In the genomic region with DNA sequence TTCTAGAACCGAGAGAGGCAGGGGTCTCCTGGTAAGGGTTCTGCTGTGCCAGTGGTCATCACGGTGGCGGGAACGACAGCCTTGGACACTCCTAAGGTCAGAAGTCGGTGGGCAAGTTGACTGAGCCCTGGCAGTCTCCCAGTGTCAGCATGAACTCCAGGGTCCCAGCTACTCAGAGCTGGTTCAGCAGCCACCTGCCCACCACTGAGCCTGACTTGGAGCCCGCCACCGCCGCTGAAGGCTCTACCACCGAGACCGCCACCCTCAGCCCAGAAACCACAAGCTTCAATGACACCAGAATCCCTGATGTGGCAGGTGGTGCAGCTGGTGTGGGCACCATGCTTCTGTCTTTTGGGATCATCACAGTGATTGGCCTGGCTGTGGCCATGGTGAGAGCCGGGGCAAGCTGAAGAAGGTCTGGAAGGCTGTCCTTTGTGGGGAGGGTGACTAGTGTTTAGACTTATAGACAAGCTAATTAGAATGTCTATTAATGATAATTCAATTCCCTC, we compare ENCODE assay signal across 16 mouse cellular contexts. TPM values are rescaled to one million over a fixed set of nuclear protein-coding genes. Genes with fewer than 3 reads are reported as not detected.
DNase-seq lines count a peak whose midpoint lies in the region; TF ChIP-seq lines count a peak whose summit lies in the region.
"Had no signal": no experiment of that assay in that cellular context is flagged by ENCODE, and none has a peak within 500 bp of the region (broad histone marks: within the 10 kb centered on the region; RNA-seq: fewer than 3 reads in every experiment).

No protein-coding gene starts in this region.

- no peaks in the 10 kb centered on the region for H3K27me3 ChIP-seq in cerebellum, adult 2 months (ENCODE audit: control insufficient read depth, insufficient read depth, low read length)
- H3K27me3 ChIP-seq in thymus, adult 2 months (ENCODE audit: control insufficient read depth, insufficient read depth, low read length) = no peaks in the 10 kb centered on the region
- H3K27me3 ChIP-seq: forebrain, embryonic 15.5 days had no signal

- H3K27ac ChIP-seq in cerebellum, adult 2 months (ENCODE audit: insufficient read depth, low read length) = peak overlapping the region; percentile 99
- H3K27ac ChIP-seq in gastrocnemius, adult 2 months = peak overlapping the region; percentile 94
- H3K27ac ChIP-seq in thymus, adult 2 months (ENCODE audit: control insufficient read depth, insufficient read depth, low read length) = no peak overlapping the region
- H3K27ac ChIP-seq: embryonic facial prominence, embryonic 12.5 days; forebrain, embryonic 15.5 days; heart, adult 2 months; heart, embryonic 15.5 days; hindbrain, embryonic 13.5 days had no signal

- no peak for TF ChIP-seq CTCF in cerebellum, adult 2 months (IDR thresholded peaks at IDR 0.05; ENCODE audit: borderline replicate concordance, insufficient read depth, low read depth, low read length)
- no peak for TF ChIP-seq CTCF in gastrocnemius, adult 2 months (IDR thresholded peaks at IDR 0.05)
- no peak for TF ChIP-seq CTCF in thymus, adult 2 months (IDR thresholded peaks at IDR 0.05; ENCODE audit: borderline replicate concordance, control insufficient read depth, extremely low read depth, insufficient read depth, low read length, poor library complexity)

- H3K36me3 ChIP-seq in thymus, adult 2 months (ENCODE audit: control insufficient read depth, insufficient read depth, low read length) = no peaks in the 10 kb centered on the region
- H3K36me3 ChIP-seq: embryonic facial prominence, embryonic 12.5 days; forebrain, embryonic 15.5 days; heart, embryonic 15.5 days had no signal

- peaks cover 29% of the 10 kb centered on the region for H3K4me1 ChIP-seq in cerebellum, adult 2 months (ENCODE audit: control insufficient read depth, insufficient read depth, low read length)
- H3K4me1 ChIP-seq in thymus, adult 2 months (replicated peaks; ENCODE audit: control insufficient read depth, insufficient read depth, low read length) = peaks cover 26% of the 10 kb centered on the region

- H3K4me3 ChIP-seq in cerebellum, adult 2 months (replicated peaks; ENCODE audit: insufficient read depth, low read depth, low read length) = peak overlapping the region; percentile 98
- peak overlapping the region; percentile 88 for H3K4me3 ChIP-seq in gastrocnemius, adult 2 months
- no peak overlapping the region for H3K4me3 ChIP-seq in thymus, adult 2 months (ENCODE audit: control insufficient read depth, insufficient read depth, low read length)
- H3K4me3 ChIP-seq: embryonic facial prominence, embryonic 12.5 days; forebrain, embryonic 15.5 days; heart, adult 2 months; heart, embryonic 15.5 days had no signal

- intact Hi-C loops in gastrocnemius, adult 2 months (cut with DNase I) = no loop called here

- peak; percentile 45 to 59 for DNase-seq in cerebellum, adult 2 months
- DNase-seq in cerebellum, postnatal 36 days = no peak
- DNase-seq in gastrocnemius, adult 2 months = peak; percentile 35
- DNase-seq in gastrocnemius, adult 8-10 months (ENCODE audit: low spot score in 2 of 2) = no peak
- DNase-seq in thymus, postnatal 25 days = peak; percentile 36
- no peak for DNase-seq in thymus, adult 2 months
- no peak for DNase-seq in kidney, postnatal 10 days
- DNase-seq: adrenal gland, postnatal 14 days; gastrocnemius, postnatal 14 days; heart, adult 2 months; heart, postnatal 14 days had no signal

- TF ChIP-seq POLR2A in cerebellum, adult 2 months (IDR thresholded peaks at IDR 0.05; ENCODE audit: borderline replicate concordance, insufficient read depth, low read length) = no peak
- TF ChIP-seq POLR2A in thymus, adult 2 months (IDR thresholded peaks at IDR 0.05; ENCODE audit: control insufficient read depth, extremely low read depth, insufficient read depth, low read length, poor library complexity) = no peak

- 17% methylated on average over 11 of the region's 11 CpGs for WGBS in cerebellum, adult 2 months
- 28% methylated on average over 11 of the region's 11 CpGs for WGBS in thymus, adult 2 months

RNA-seq across cellular contexts. Expression of gene 6430571L13Rik, which starts 1.9 kb away (rescaled TPM):
- polyA plus RNA-seq in cerebellum, adult 2 months (2012; rRNA removed) = 44.9 and 52.5 TPM in 2 replicates
- total RNA-seq in gastrocnemius, adult 2 months (2021) = 10 to 100 TPM; 37.9 to 49.6 TPM
- 10 to 100 TPM; 29.0 to 53.2 (median 38.4) TPM for total RNA-seq in gastrocnemius, adult 8-10 months (2022)
- polyA plus RNA-seq in thymus, adult 2 months (2012; rRNA removed) = 0.91 and 1.2 TPM in 2 replicates

RNA-seq across cellular contexts. Expression of gene Hemk1, which starts 4.1 kb away (rescaled TPM):
- polyA plus RNA-seq in cerebellum, adult 2 months (2012; rRNA removed) = 27.8 and 31.7 TPM in 2 replicates
- 10 to 100 TPM; 11.6 to 14.4 TPM for total RNA-seq in gastrocnemius, adult 2 months (2021)
- 10 to 100 TPM in 3 of 4 experiments, 1 to 10 TPM in 1; 9.6 to 16.3 (median 11.7) TPM for total RNA-seq in gastrocnemius, adult 8-10 months (2022)
- 23.6 and 25.5 TPM in 2 replicates for polyA plus RNA-seq in thymus, adult 2 months (2012; rRNA removed)

RNA-seq across cellular contexts. Expression of gene Cish, which starts 46.4 kb away (rescaled TPM):
- polyA plus RNA-seq in cerebellum, adult 2 months (2012; rRNA removed) = 4.1 and 4.3 TPM in 2 replicates
- total RNA-seq in gastrocnemius, adult 2 months (2021) = 100 to 1,000 TPM in 1 of 2 experiments, 10 to 100 TPM in 1; 25.7 to 113 TPM
- total RNA-seq in gastrocnemius, adult 8-10 months (2022) = 10 to 100 TPM in 3 of 4 experiments, 1 to 10 TPM in 1; 5.1 to 61.2 (median 22.7) TPM
- polyA plus RNA-seq in thymus, adult 2 months (2012; rRNA removed) = 34.5 and 39.6 TPM in 2 replicates

RNA-seq across cellular contexts. Expression of gene Mapkapk3, which starts 52.6 kb away (rescaled TPM):
- polyA plus RNA-seq in cerebellum, adult 2 months (2012; rRNA removed) = 10.5 and 11.7 TPM in 2 replicates
- 10 to 100 TPM; 32.6 to 48.1 TPM for total RNA-seq in gastrocnemius, adult 2 months (2021)
- total RNA-seq in gastrocnemius, adult 8-10 months (2022) = 10 to 100 TPM; 33.6 to 41.0 (median 36.0) TPM
- polyA plus RNA-seq in thymus, adult 2 months (2012; rRNA removed) = 30.5 and 43.6 TPM in 2 replicates

RNA-seq across cellular contexts. Expression of gene Cacna2d2, which starts 57.2 kb away (rescaled TPM):
- 130 and 148 TPM in 2 replicates for polyA plus RNA-seq in cerebellum, adult 2 months (2012; rRNA removed)
- total RNA-seq in gastrocnemius, adult 2 months (2021) = under 1 TPM; 0.28 to 0.73 TPM
- under 1 TPM; 0.15 to 0.65 (median 0.41) TPM for total RNA-seq in gastrocnemius, adult 8-10 months (2022)
- 7.7 and 8.9 TPM in 2 replicates for polyA plus RNA-seq in thymus, adult 2 months (2012; rRNA removed)
- total RNA-seq: MEL had no signal

Comparison
In these comparisons a context has a peak if more than half of its experiments do, and no peak if none do; other contexts are left out.
1. DNase-seq: peak in cerebellum, adult 2 months (2 of 2), gastrocnemius, adult 2 months (single experiment) and thymus, postnatal 25 days (single experiment); none in cerebellum, postnatal 36 days (0 of 2), gastrocnemius, adult 8-10 months (0 of 2), thymus, adult 2 months (single experiment) and kidney, postnatal 10 days (single experiment).